Mouse (Mus musculus): ENCODE measurements around the gene Inpp5a. TPM values are rescaled to one million over a fixed set of nuclear protein-coding genes. Genes with fewer than 3 reads are reported as not detected.

The Inpp5a gene
- polyA plus RNA-seq, 1 experiment from 2014 or later, result 41.6 TPM

DNA sequence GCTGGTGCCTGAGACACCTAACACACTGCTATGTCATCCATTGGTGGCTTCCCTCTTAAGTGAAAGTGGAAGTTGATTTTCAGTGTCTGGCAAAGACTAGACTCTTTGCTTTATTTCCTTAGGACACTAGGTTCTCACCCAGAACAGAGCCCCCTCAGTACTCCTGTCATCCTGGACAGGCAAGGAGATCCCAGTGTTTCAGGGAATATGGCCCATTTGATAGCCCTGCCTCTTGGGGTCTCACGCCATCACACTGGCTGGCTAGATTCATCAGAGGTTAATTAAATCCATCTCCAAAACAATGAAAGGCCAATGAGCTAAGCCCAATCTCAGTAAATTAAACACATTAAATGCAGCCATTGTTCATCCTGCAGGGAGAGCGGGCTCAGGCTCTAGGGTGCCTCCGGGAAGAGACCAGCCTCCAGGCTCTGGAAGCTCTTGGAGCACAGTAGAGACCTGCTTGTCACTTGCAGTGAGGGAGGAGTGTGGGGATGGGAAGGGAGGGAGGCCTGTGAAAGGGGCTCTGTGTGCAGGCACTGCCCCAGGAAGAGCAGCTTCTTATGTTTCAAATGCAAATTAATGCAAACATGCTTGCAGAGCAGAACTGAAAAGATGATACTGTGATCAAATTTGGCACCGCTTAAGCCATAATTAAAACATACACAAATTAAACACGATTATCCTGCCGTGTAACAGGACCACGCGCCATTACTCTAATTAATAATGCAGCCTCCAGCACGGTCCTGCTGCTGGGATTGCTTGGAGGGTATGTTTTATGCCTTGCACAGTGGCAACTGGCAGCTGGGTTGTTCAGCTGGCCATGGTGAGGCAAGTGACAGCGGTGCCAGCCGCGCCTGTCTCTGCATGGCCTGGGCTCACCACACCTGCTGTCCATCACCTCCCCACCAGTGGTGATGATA, 156.1 kb downstream of the Inpp5a start:
- no peaks in the 10 kb centered on the region for H3K9me3 ChIP-seq (ENCODE audit: control insufficient read depth, low read length)
- H3K4me1 ChIP-seq (ENCODE audit: control insufficient read depth, insufficient read depth, low read length), result peaks cover 4% of the 10 kb centered on the region; the same call in 1 of the 2 replicates
- H3K36me3 ChIP-seq (ENCODE audit: control insufficient read depth, insufficient read depth, low read length), result no peaks in the 10 kb centered on the region
- H3K27ac ChIP-seq (replicated peaks; ENCODE audit: low read depth, low read length), result no peak overlapping the region
- no peak overlapping the region for H3K9ac ChIP-seq (ENCODE audit: low read depth, low read length)
- ATAC-seq (ENCODE audit: low read depth) (peak; percentile 73), DNase-seq (ENCODE audit: low spot score) (peak; percentile 63)
- H3K27me3 ChIP-seq (replicated peaks; ENCODE audit: control insufficient read depth, insufficient read depth, low read length), result no peaks in the 10 kb centered on the region
- 48% methylated on average over 12 of the region's 12 CpGs for WGBS
- no peak overlapping the region for H3K4me2 ChIP-seq (ENCODE audit: low read depth, low read length)
- H3K4me3 ChIP-seq (ENCODE audit: low read depth, low read length), result no peak overlapping the region

DNA sequence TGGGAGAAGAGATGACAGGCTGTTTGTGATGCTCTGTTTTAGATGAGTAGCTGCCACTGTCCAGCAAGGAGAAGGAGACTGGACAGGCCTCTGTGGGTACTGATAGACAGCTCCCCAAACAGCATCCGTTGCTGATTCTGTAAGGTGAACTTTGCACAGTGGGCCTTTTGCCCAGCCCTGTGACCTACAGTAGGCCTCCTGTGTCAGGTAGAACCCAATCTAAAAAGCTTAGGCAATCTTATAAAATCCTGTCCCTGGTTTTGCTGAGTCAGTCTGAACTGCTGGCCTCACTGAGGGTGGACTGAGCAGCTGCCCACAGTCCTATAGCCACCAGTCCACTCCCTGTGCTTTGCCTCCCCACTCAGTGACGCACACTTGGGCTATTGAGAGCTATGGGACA, 158.4 kb downstream of the Inpp5a start:
- Histone ChIP-seq H3K4me2 (ENCODE audit: low read depth, low read length) (no peak overlapping the region), H3K4me3 (ENCODE audit: low read depth, low read length) (no peak overlapping the region), H3K9ac (ENCODE audit: low read depth, low read length) (no peak overlapping the region), H3K4me1 (ENCODE audit: control insufficient read depth, insufficient read depth, low read length) (peaks cover 4% of the 10 kb centered on the region; the same call in 1 of the 2 replicates), H3K36me3 (ENCODE audit: control insufficient read depth, insufficient read depth, low read length) (no peaks in the 10 kb centered on the region), H3K27ac (replicated peaks; ENCODE audit: low read depth, low read length) (no peak overlapping the region), H3K9me3 (ENCODE audit: control insufficient read depth, low read length) (no peaks in the 10 kb centered on the region), H3K27me3 (replicated peaks; ENCODE audit: control insufficient read depth, insufficient read depth, low read length) (no peaks in the 10 kb centered on the region)
- DNase-seq (ENCODE audit: low spot score), result no peak
- 82% methylated on average over 2 of the region's 2 CpGs for WGBS
- no peak for ATAC-seq (ENCODE audit: low read depth)

DNA sequence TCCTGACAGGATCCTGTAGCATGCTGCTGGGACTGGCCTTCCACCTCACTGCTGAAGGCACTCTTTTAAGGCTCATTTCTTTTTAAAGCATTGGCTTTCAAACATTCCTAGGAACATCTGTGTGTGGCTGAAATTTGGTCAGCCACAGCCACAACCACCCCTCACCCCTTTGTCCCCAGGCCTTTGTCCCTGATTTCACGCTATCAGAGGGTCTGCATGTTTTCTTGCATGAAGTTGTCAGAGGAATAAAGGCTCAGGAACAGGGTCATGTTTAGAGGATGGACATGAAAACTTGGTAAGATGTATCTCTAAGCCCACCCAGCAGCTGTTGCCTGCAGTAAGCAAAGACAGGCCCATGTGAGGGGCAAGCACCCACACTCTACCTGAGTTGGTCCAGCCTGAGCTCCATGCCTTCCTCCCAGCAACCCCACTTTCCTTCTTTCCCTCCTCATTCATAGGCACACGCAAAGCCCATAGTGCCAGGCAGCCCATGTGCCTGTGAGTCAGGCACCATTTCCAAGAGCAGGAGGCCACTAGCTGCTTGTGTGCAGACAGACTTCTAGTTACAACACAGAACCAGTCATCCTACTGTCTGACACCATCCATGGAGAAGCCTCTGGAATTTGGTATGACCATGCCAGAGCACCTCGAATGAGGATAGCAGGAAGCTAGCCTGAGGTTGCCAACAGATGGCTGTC, 161.3 kb downstream of the Inpp5a start:
- no peaks in the 10 kb centered on the region for H3K9me3 ChIP-seq (ENCODE audit: control insufficient read depth, low read length)

DNA sequence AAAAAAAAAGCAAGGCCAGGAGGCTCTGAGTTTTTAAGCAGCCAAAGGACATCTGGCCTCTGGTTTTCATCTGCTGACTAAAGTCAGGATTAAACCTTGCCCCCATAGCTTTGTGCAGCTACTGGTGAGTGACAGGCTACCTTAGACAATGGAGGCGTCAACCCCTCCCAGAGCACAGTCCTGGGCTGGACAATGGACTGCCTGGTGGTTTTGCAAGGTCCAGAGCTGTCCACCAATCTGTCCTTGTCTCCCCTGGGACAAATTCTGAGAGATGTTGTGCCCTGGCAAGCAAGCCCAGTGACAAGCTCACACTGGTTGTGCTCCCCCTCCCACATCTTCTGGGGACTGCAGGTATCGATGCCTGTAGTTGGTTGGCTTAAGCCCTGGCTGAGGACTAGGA, 162.6 kb downstream of the Inpp5a start:
- Histone ChIP-seq H3K36me3 (ENCODE audit: control insufficient read depth, insufficient read depth, low read length) (no peaks in the 10 kb centered on the region), H3K9ac (ENCODE audit: low read depth, low read length) (no peak overlapping the region), H3K4me3 (ENCODE audit: low read depth, low read length) (no peak overlapping the region), H3K27me3 (replicated peaks; ENCODE audit: control insufficient read depth, insufficient read depth, low read length) (no peaks in the 10 kb centered on the region), H3K27ac (replicated peaks; ENCODE audit: low read depth, low read length) (no peak overlapping the region), H3K9me3 (ENCODE audit: control insufficient read depth, low read length) (no peaks in the 10 kb centered on the region), H3K4me1 (ENCODE audit: control insufficient read depth, insufficient read depth, low read length) (no peaks in the 10 kb centered on the region), H3K4me2 (ENCODE audit: low read depth, low read length) (no peak overlapping the region)
- DNase-seq (ENCODE audit: low spot score), result no peak
- no peak for ATAC-seq (ENCODE audit: low read depth)
- 74% methylated on average over 2 of the region's 2 CpGs for WGBS

More for the DNA sequence above, 161.3 kb downstream of the Inpp5a start:
- Histone ChIP-seq H3K4me2 (ENCODE audit: low read depth, low read length) (no peak overlapping the region), H3K9ac (ENCODE audit: low read depth, low read length) (no peak overlapping the region), H3K4me1 (ENCODE audit: control insufficient read depth, insufficient read depth, low read length) (peaks cover 2% of the 10 kb centered on the region; the same call in 1 of the 2 replicates), H3K27ac (replicated peaks; ENCODE audit: low read depth, low read length) (no peak overlapping the region), H3K36me3 (ENCODE audit: control insufficient read depth, insufficient read depth, low read length) (no peaks in the 10 kb centered on the region), H3K27me3 (replicated peaks; ENCODE audit: control insufficient read depth, insufficient read depth, low read length) (no peaks in the 10 kb centered on the region), H3K4me3 (ENCODE audit: low read depth, low read length) (no peak overlapping the region)
- DNase-seq (ENCODE audit: low spot score) (no peak), ATAC-seq (ENCODE audit: low read depth) (no peak)
- WGBS, result 88% methylated on average over 3 of the region's 3 CpGs

DNA sequence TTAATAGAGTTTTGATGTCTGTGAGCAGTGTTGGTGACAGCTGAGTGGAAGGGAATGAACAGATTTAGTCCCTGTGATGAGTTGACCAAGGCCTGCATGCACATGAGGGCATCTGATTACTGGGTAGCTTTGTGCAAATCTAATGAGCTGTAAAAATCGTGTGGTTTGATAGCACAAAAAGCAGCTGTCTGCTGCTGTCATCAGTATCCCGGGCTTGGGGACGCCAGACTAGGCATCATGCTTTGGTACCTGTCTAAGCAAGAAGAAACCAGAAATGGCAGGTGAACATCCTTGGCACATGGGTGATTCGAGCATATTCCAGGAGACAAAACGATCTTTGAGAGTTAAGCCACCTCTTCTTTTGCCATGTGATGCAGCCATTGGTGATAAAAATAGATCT, 167.4 kb downstream of the Inpp5a start:
- Histone ChIP-seq H3K4me3 (ENCODE audit: low read depth, low read length) (no peak overlapping the region), H3K36me3 (ENCODE audit: control insufficient read depth, insufficient read depth, low read length) (peaks cover 11% of the 10 kb centered on the region; the same call in 1 of the 2 replicates), H3K9me3 (ENCODE audit: control insufficient read depth, low read length) (no peaks in the 10 kb centered on the region), H3K27me3 (replicated peaks; ENCODE audit: control insufficient read depth, insufficient read depth, low read length) (no peaks in the 10 kb centered on the region), H3K9ac (ENCODE audit: low read depth, low read length) (no peak overlapping the region), H3K4me2 (ENCODE audit: low read depth, low read length) (no peak overlapping the region), H3K4me1 (ENCODE audit: control insufficient read depth, insufficient read depth, low read length) (no peaks in the 10 kb centered on the region), H3K27ac (replicated peaks; ENCODE audit: low read depth, low read length) (no peak overlapping the region)
- DNase-seq (ENCODE audit: low spot score), result peak; percentile 41
- no peak; the same call in 1 of the 2 replicates for ATAC-seq (ENCODE audit: low read depth)
- WGBS, result 61% methylated on average over 5 of the region's 5 CpGs

DNA sequence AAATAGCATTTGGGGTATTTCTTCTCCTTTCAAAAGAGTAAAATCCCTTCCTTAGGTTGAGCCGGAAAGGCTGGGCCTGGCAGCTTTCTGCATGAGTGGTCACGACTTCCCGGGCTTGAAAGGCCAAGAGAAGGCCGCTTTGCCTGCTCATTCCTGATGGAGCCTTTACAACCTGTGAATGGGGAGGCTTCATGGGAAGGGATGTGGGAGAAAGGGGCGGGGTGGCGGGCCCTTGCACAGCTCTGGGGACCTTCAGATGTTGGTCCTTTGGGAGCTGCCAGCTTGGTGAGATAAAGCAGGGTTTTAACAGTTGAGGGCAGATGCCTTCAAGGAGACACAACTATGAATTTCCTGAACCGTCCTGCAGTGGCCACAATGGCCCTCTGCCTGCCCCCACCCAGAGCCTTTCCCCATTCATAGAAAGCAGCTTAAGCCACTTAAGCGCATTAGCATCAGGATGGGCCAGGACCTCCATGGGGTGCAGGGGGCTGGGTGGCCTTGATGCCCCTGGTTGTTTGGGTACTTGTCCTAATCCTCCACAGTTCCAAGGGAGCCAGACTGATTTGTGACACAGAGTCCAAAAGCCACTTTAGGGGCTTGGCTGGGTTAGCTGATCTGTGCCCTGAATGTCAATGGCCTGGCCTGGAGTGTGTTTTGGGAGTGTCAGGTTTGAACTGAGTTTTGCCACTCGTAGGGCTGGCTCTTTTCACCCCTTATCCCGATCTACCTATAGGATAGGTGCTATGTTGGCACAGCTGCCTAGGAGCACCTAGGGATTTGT, 168.0 kb downstream of the Inpp5a start:
- Histone ChIP-seq H3K27ac (replicated peaks; ENCODE audit: low read depth, low read length) (no peak overlapping the region), H3K4me2 (ENCODE audit: low read depth, low read length) (no peak overlapping the region), H3K27me3 (replicated peaks; ENCODE audit: control insufficient read depth, insufficient read depth, low read length) (no peaks in the 10 kb centered on the region), H3K9ac (ENCODE audit: low read depth, low read length) (no peak overlapping the region), H3K4me3 (ENCODE audit: low read depth, low read length) (no peak overlapping the region), H3K9me3 (ENCODE audit: control insufficient read depth, low read length) (no peaks in the 10 kb centered on the region), H3K36me3 (ENCODE audit: control insufficient read depth, insufficient read depth, low read length) (peaks cover 11% of the 10 kb centered on the region; the same call in 1 of the 2 replicates), H3K4me1 (ENCODE audit: control insufficient read depth, insufficient read depth, low read length) (no peaks in the 10 kb centered on the region)
- ATAC-seq (ENCODE audit: low read depth) (0 out of 2 replicates have a peak, but pooled peaks have one; percentile 26), DNase-seq (ENCODE audit: low spot score) (no peak)
- 41% methylated on average over 10 of the region's 10 CpGs for WGBS

DNA sequence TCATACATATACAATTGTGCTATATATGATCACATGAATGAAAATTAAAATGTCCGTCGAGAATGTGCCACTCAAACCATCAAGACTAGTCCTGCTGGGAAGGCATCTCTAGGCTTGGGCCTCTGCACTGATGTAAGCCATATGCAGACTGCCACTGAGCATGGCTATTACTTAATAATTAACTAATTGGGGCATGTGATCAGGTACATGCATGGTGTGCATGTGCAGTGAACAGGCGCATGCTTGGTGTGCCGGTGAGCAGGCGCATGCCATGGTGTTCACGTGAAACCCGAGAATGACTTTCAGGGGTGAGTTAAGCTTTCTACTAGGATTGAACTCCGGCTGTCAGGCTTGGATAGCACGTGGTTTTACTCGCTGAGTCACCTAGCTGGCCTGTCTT, 170.8 kb downstream of the Inpp5a start:
- DNase-seq (ENCODE audit: low spot score), result no peak
- Histone ChIP-seq H3K9ac (ENCODE audit: low read depth, low read length) (no peak overlapping the region), H3K27ac (replicated peaks; ENCODE audit: low read depth, low read length) (no peak overlapping the region), H3K27me3 (replicated peaks; ENCODE audit: control insufficient read depth, insufficient read depth, low read length) (no peaks in the 10 kb centered on the region), H3K4me1 (ENCODE audit: control insufficient read depth, insufficient read depth, low read length) (no peaks in the 10 kb centered on the region), H3K4me2 (ENCODE audit: low read depth, low read length) (no peak overlapping the region), H3K36me3 (ENCODE audit: control insufficient read depth, insufficient read depth, low read length) (peaks cover 14% of the 10 kb centered on the region), H3K4me3 (ENCODE audit: low read depth, low read length) (no peak overlapping the region), H3K9me3 (ENCODE audit: control insufficient read depth, low read length) (no peaks in the 10 kb centered on the region)
- 76% methylated on average over 10 of the region's 10 CpGs for WGBS
- no peak for ATAC-seq (ENCODE audit: low read depth)

DNA sequence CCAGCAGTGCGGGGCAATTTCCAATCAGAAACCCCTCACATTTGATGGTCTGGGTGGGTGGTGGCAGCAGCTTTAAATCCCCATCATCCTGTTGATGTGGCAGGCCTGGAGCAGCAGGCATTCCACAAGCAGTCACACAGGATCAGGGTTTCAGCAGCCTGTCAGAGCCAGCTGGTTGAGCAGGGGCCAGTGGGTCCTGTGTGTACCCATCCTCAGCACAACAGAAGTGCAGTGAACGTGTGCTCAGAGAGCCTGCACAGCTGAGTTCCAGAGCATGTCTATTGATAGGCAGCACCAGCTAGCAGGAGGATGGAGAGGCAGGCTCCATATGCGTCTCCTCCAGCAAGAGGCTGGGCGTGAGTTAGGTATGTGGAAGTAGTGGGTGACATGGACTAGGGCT, 174.5 kb downstream of the Inpp5a start:
- H3K27me3 ChIP-seq (replicated peaks; ENCODE audit: control insufficient read depth, insufficient read depth, low read length), result no peaks in the 10 kb centered on the region
- DNase-seq (ENCODE audit: low spot score), result peak; percentile 17
- H3K4me3 ChIP-seq (ENCODE audit: low read depth, low read length), result no peak overlapping the region
- H3K4me1 ChIP-seq (ENCODE audit: control insufficient read depth, insufficient read depth, low read length), result no peaks in the 10 kb centered on the region
- peaks cover 18% of the 10 kb centered on the region for H3K36me3 ChIP-seq (ENCODE audit: control insufficient read depth, insufficient read depth, low read length)
- no peaks in the 10 kb centered on the region for H3K9me3 ChIP-seq (ENCODE audit: control insufficient read depth, low read length)
- 71% methylated on average over 4 of the region's 4 CpGs for WGBS
- ATAC-seq (ENCODE audit: low read depth), result no peak
- no peak overlapping the region for H3K4me2 ChIP-seq (ENCODE audit: low read depth, low read length)
- no peak overlapping the region for H3K27ac ChIP-seq (replicated peaks; ENCODE audit: low read depth, low read length)
- no peak overlapping the region for H3K9ac ChIP-seq (ENCODE audit: low read depth, low read length)
